Mouse (Mus musculus) myocyte (in vitro differentiated cells): ENCODE data around the gene Ankrd33.

Experiments used
- CEBPB ChIP-seq: IDR thresholded peaks from 2 replicates; pipeline ENCODE4 v1.6.1; 2011; ENCODE audit warnings: mild to moderate bottlenecking, moderate library complexity; ENCODE audit not compliant: poor library complexity, insufficient read depth, severe bottlenecking
- E2F4 ChIP-seq: IDR thresholded peaks from one replicate; pipeline ENCODE4 v1.6.1; 2011; ENCODE audit warnings: mild to moderate bottlenecking, control low read depth, moderate library complexity; ENCODE audit not compliant: insufficient read depth
- MAX ChIP-seq: IDR thresholded peaks from one replicate; pipeline ENCODE4 v1.6.1; 2011; ENCODE audit warnings: low read depth, mild to moderate bottlenecking, control low read depth
- MYOD1 ChIP-seq, 3 experiments: IDR thresholded peaks; one replicate each; pipeline ENCODE4 v1.6.1; 2011; ENCODE audit warnings: control low read depth in 2 of 3, low read depth in 2 of 3, mild to moderate bottlenecking in 2 of 3, moderate library complexity in 1 of 3; ENCODE audit not compliant: insufficient read length in 2 of 3, control insufficient read depth in 1 of 3
- MYOG ChIP-seq, 3 experiments: IDR thresholded peaks; one replicate each; pipeline ENCODE4 v1.6.1; 2011; ENCODE audit warnings: control low read depth in 2 of 3, low read depth in 2 of 3, mild to moderate bottlenecking in 2 of 3; ENCODE audit not compliant: insufficient read length in 2 of 3, control insufficient read depth in 1 of 3, insufficient read depth in 1 of 3
- POLR2A ChIP-seq: IDR thresholded peaks from one replicate; pipeline ENCODE4 v1.6.1; 2011; ENCODE audit warnings: low read depth, mild to moderate bottlenecking, control low read depth, moderate library complexity; ENCODE audit not compliant: insufficient read length
- POLR2AphosphoS2 ChIP-seq: IDR thresholded peaks from one replicate; pipeline ENCODE4 v1.6.1; 2011; ENCODE audit warnings: low read depth, control low read depth; ENCODE audit not compliant: insufficient read length
- REST ChIP-seq: IDR thresholded peaks from one replicate; pipeline ENCODE4 v1.6.1; 2011; ENCODE audit warnings: mild to moderate bottlenecking, control low read depth, moderate library complexity; ENCODE audit not compliant: insufficient read depth, insufficient read length
- TCF12 ChIP-seq: IDR thresholded peaks from one replicate; pipeline ENCODE4 v1.6.1; 2011; ENCODE audit warnings: mild to moderate bottlenecking, control low read depth; ENCODE audit not compliant: poor library complexity, insufficient read depth, severe bottlenecking
- TCF3 ChIP-seq: IDR thresholded peaks from one replicate; pipeline ENCODE4 v1.6.1; 2011; ENCODE audit warnings: low read depth, control low read depth; ENCODE audit not compliant: insufficient read length
- USF1 ChIP-seq: IDR thresholded peaks from one replicate; pipeline ENCODE4 v1.6.1; 2011; ENCODE audit warnings: low read depth, mild to moderate bottlenecking, control low read depth, moderate library complexity

DNA sequence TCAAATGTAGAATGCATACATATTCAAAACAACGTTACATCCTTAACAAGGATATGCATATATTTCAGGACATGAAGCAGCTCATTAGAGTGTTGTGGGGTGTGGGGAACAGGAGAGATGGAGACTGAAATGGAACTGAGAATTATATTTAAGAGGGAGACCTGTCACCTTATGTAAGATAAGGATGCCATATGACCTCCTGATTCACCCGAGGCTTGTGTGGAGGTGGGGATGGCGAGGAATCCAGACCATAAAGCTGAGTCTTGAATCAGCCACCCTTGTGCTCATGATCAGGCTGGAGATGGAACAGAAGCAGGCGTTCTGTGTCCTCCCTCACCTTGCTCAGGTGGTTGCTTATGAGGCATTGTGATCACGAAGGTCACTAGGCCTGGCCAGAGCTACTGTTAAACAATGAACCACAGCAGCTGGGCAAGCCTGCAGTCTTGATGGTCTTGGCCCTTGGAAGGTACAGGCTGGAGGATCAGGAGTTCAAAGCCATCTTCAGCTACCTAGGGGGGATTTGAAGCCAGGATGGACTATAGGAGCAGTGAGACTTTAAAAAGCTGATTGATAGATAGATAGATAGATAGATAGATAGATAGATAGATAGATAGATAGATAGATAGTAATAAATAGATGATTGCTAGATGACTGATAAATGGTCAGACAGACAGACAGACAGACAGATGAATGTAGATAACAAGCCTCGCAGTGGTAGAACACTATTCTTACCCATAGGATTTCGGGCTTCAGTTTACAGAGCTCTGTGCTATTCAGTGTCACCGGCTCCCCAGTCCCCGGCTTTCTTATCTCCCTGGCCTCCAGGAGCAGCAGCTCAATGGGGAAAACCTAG is 36.1 kb downstream of the Ankrd33 start:
- TF ChIP-seq MAX, result no peak
- TF ChIP-seq POLR2A, result no peak
- TF ChIP-seq REST, result no peak
- TF ChIP-seq TCF12, result no peak
- no peak for TF ChIP-seq POLR2AphosphoS2
- no peak for TF ChIP-seq E2F4
- no peak for TF ChIP-seq CEBPB
- no peak for TF ChIP-seq USF1
- no peak for TF ChIP-seq MYOG (IDR thresholded peaks at IDR 0.05; ENCODE audit: control insufficient read depth in 1 of 3, insufficient read depth in 1 of 3, insufficient read length in 2 of 3, low read depth in 2 of 3)
- no peak for TF ChIP-seq TCF3
- no peak for TF ChIP-seq MYOD1 (IDR thresholded peaks at IDR 0.05; ENCODE audit: control insufficient read depth in 1 of 3, insufficient read length in 2 of 3, low read depth in 2 of 3)
